Mouse (Mus musculus) left cerebral cortex, postnatal 4 days (tissue): Measurements from ENCODE around the gene Atp6v0d1. TPM values are rescaled to one million over a fixed set of nuclear protein-coding genes. Genes with fewer than 3 reads are reported as not detected.
A peak's percentile ranks its signal among the peaks of the same experiment; 100 is the strongest.
"Not testable (repeated sequence)": the region's sequence is repeated elsewhere in the genome, so short reads cannot be mapped to it uniquely, and the experiment has no call there.

Experiments used
- DNase-seq: peaks from one replicate; pipeline ENCODE4 v3.0.0-alpha.2; 2022
- intact Hi-C: fragments of 180-260 bp; cut with DNase I; formaldehyde crosslinking; loops from one replicate; pipeline ENCODE4 v1.15.1; 2025
- total RNA-seq, 2 experiments: library from RNA; stranded (reverse); gene quantifications; 2 replicates each; pipeline ENCODE4 v1.2.3; 2021

The Atp6v0d1 gene
- total RNA-seq, result 100 to 1,000 TPM; 255 to 260 TPM

DNA sequence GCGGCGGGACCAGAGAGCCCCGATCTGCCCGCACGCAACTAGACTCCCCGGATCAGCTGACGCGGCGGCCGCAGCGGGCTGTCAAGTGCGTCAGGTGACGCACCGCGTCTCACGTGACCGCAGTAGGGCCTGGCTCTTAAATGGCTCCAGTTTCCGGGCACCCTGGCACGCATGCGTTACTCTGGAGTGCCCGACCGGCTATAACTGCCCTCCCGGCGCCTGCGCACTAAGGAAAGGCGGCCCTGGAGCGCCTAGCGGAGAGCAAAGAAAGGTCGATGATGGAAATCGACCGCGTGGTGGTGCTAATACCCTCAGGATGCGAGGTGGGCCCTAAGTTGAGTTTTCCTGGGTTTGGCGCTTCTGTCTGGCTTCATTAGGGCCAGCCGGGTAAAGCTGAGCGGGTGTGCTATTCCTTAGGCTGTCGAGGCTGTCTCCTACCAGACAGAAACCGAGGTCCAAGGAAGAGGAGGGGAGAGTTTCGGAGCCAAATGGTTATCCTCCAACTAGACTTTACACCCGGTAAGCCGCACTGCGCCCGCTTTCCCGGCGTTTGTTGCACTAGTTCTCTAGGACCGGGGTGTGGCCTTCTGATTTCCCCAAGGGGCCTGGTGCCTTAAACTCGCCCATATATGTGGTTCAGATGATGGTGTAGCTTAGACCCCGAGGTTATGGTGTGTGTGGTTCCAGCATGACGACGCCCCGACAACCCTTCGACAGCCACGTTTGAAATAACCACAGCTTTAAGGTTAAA, at the start of gene Atp6v0d1:
Gene Atp6v0d1 (minus strand): TSS at position 96 of the 751 bp plus-strand sequence.
- intact Hi-C loops, result loop anchor here (5.0 kb wide), 1 partner anchor 41 kb away; the partner anchor contains the start of gene Ripor1

DNA sequence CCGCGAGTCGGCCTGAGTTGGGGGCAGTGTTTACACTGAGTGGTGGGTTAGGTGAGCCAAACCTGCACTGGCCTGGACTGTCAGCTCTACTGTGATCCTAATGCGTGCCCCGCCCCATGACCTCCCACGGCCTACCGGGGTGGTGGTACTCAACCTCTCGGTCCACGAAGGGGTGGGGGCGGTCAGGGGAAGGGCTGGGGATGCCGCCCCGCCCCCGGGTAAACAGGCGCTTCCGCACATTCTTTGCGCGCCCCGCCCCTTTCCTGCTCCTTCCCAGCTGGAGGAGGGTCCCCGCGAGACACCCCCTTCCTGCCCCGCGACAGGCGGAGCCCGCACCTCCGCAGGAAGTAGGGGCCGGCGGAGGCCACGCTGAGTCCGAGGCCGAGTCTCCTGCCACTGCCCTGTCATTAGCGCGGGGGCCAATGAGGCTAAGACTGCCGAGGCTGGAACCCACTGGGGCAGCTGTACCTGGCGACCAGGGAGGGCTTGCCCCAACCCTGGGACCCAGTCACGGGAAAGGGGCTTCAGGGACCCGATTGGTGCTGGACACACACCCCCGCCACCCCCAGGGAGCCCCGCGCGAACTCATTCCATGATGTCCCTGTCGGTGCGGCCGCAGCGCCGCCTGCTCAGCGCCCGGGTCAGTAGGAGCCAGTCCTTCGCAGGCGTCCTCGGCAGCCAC, 48.1 kb upstream of the Atp6v0d1 start:
- intact Hi-C loops, result no loop called here
- no peak for DNase-seq

More for the DNA sequence above, at the start of gene Atp6v0d1:
- peak; percentile 100 for DNase-seq

- DNase-seq, result no peak
- intact Hi-C loops, result no loop called here
These were observed 47.2 kb upstream of the Atp6v0d1 start for GRCm38 (mm10) chr8:105613037-105613436.

DNA sequence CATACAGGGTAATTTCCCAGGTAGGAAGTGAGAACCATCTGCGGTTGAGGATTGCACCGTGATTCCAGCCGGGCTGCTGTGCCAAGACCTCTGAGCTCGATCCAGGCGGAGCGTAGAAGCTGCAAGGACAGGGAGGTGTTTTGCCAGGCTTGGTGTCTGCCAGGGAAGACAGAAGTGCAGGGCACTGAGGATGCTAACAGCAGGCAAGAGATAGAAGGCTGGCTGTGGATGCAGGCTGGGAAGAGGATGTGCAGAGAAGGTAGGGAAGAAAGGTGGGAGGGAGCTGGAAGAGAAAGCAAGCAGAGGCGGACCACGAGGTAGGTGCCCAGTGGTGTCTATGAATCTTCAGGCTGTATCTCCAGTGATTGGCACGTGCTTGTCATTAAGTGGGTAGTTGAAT, 46.0 kb upstream of the Atp6v0d1 start:
- intact Hi-C loops, result no loop called here
- DNase-seq, result no peak

GRCm38 (mm10) chr8:105609771-105610170, 43.9 kb upstream of the Atp6v0d1 start:
- no peak for DNase-seq
- intact Hi-C loops, result loop anchor here (5.0 kb wide), 1 partner anchor 42 kb away; the partner anchor contains the start of gene Atp6v0d1

GRCm38 (mm10) chr8:105609355-105609754, 43.5 kb upstream of the Atp6v0d1 start:
- intact Hi-C loops, result loop anchor here (5.0 kb wide), 1 partner anchor 42 kb away; the partner anchor contains the start of gene Atp6v0d1
- DNase-seq, result no peak

GRCm38 (mm10) chr8:105607684-105608083, 41.8 kb upstream of the Atp6v0d1 start:
- intact Hi-C loops, result loop anchor here (5.0 kb wide), 1 partner anchor 40 kb away; the partner anchor contains the start of gene Atp6v0d1
- DNase-seq, result no peak

- DNase-seq, result no peak
- intact Hi-C loops, result loop anchor here (5.0 kb wide), 1 partner anchor 40 kb away; the partner anchor contains the start of gene Atp6v0d1
These were observed 41.2 kb upstream of the Atp6v0d1 start for GRCm38 (mm10) chr8:105607062-105607461.

GRCm38 (mm10) chr8:105606189-105607023, 40.6 kb upstream of the Atp6v0d1 start:
- intact Hi-C loops, result loop anchor here (5.0 kb wide), 1 partner anchor 39 kb away; the partner anchor contains the start of gene Atp6v0d1
- DNase-seq, result peak; percentile 91

GRCm38 (mm10) chr8:105605491-105606188, 39.8 kb upstream of the Atp6v0d1 start:
- intact Hi-C loops, result loop anchor here (5.0 kb wide), 1 partner anchor 38 kb away; the partner anchor contains the start of gene Atp6v0d1
- DNase-seq, result no peak

GRCm38 (mm10) chr8:105604804-105605381, 39.0 kb upstream of the Atp6v0d1 start, which contains the start of gene Ripor1:
Ripor1 (plus strand) TSS chr8:105605255.
- intact Hi-C loops, result loop anchor here (5.0 kb wide), 1 partner anchor 38 kb away; the partner anchor contains the start of gene Atp6v0d1

GRCm38 (mm10) chr8:105602540-105602939, 36.7 kb upstream of the Atp6v0d1 start:
- intact Hi-C loops, DNase-seq: not testable (repeated sequence)

More at GRCm38 (mm10) chr8:105604804-105605381, 39.0 kb upstream of the Atp6v0d1 start, which contains the start of gene Ripor1:
- peak; percentile 83 for DNase-seq

GRCm38 (mm10) chr8:105601301-105601700, 35.5 kb upstream of the Atp6v0d1 start:
- intact Hi-C loops, result no loop called here
- no peak for DNase-seq

DNA sequence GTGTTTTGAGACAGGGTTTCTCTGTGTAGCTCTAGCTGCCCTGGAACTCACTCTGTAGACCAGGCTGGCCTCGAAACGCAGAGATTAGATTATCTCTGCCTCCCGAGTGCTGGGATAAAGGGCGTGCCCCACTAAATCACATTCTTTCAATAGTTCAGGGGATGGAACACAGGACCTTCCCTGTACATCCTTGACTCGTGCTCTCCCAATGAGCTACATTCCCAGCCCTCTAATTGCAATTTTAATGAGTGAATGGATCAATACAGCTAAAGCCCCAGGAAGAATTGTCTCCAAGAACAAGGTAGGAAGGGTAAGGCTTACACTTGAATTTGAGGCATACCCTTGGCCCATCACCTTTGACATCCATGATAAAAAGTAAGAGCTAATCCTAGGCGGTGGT, 32.9 kb upstream of the Atp6v0d1 start:
- DNase-seq, result no peak
- intact Hi-C loops, result no loop called here

- intact Hi-C loops, result no loop called here
- peak; percentile 45 for DNase-seq
These were observed 30.7 kb upstream of the Atp6v0d1 start for GRCm38 (mm10) chr8:105596362-105597034.

- no peak for DNase-seq
These were observed 28.8 kb upstream of the Atp6v0d1 start for GRCm38 (mm10) chr8:105594451-105595242.

GRCm38 (mm10) chr8:105593859-105594258, 28.0 kb upstream of the Atp6v0d1 start:
- DNase-seq, result no peak
- intact Hi-C loops, result no loop called here

More at GRCm38 (mm10) chr8:105594451-105595242, 28.8 kb upstream of the Atp6v0d1 start:
- intact Hi-C loops, result no loop called here

DNA sequence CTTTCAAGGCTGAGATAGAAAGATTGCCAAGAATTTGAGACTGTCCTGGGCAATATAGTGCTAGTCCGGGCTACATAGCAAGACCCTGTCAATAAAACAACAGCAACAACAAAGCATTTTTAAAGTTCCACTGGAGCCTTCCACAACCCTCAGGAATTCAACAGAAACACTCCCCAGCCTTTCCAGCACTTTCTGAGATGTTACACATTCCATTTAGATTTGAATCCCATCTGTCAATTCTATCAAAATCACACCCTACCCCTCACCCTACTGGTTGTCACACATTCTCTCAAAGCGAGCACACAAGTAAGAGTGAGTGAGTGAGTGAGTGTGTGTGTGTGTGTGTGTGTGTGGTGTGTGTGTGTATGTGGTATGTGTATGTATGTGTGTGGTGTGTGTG, 26.6 kb upstream of the Atp6v0d1 start:
- intact Hi-C loops, result no loop called here
- no peak for DNase-seq
